Mouse (Mus musculus) heart, embryonic 11.5 days (tissue): ENCODE results near the gene Tpsb2. TPM values are rescaled to one million over a fixed set of nuclear protein-coding genes. Genes with fewer than 3 reads are reported as not detected.

Source experiments
- ATAC-seq: fragments of 200-750 bp; cut with Nextera tagmentation; replicated peaks from 2 replicates; pipeline ENCODE4 v1.8.0; 2017; ENCODE audit warnings: moderate library complexity; ENCODE audit not compliant: insufficient number of reproducible peaks, low FRiP score, low TSS enrichment
- H3K27ac ChIP-seq: fragments of 300-500 bp; sonication (generic); 2 replicates; pipeline ENCODE4 v1.5.1; 2014; ENCODE audit warnings: mild to moderate bottlenecking, low read depth, low read length
- H3K27me3 ChIP-seq: fragments of 300-500 bp; sonication (generic); 2 replicates; pipeline ENCODE4 v1.6.1; 2014; ENCODE audit warnings: mild to moderate bottlenecking, low read length, mixed read lengths; ENCODE audit not compliant: control insufficient read depth, insufficient read depth
- H3K36me3 ChIP-seq: fragments of 300-500 bp; sonication (generic); 2 replicates; pipeline ENCODE4 v1.6.1; 2014; ENCODE audit warnings: mild to moderate bottlenecking, low read length, moderate library complexity, mixed read lengths; ENCODE audit not compliant: control insufficient read depth, insufficient read depth
- H3K4me1 ChIP-seq: fragments of 300-500 bp; sonication (generic); 2 replicates; pipeline ENCODE4 v1.6.1; 2014; ENCODE audit warnings: low read length; ENCODE audit not compliant: control insufficient read depth, insufficient read depth
- H3K4me2 ChIP-seq: fragments of 300-500 bp; sonication (generic); 2 replicates; pipeline ENCODE4 v1.6.1; 2014; ENCODE audit warnings: mild to moderate bottlenecking, moderate library complexity
- H3K4me3 ChIP-seq: fragments of 300-500 bp; sonication (generic); 2 replicates; pipeline ENCODE4 v1.5.1; 2014; ENCODE audit warnings: low read depth, low read length
- H3K9ac ChIP-seq: fragments of 300-500 bp; sonication (generic); 2 replicates; pipeline ENCODE4 v1.6.1; 2014; ENCODE audit warnings: mild to moderate bottlenecking, low read depth, low read length, moderate library complexity
- H3K9me3 ChIP-seq: fragments of 300-500 bp; sonication (generic); replicated peaks from 2 replicates; pipeline ENCODE4 v1.6.1; 2016; ENCODE audit warnings: low read length; ENCODE audit not compliant: control insufficient read depth
- WGBS: fragments of 180-500 bp; shearing (Covaris S2); extraction: QIAGEN DNeasy Blood & Tissue Kit; methylation state at CpG from one replicate; pipeline ENCODE4 v1.1.7; 2014; ENCODE audit not compliant: insufficient replicate concordance; 5-methylcytosine and 5-hydroxymethylcytosine counted together
- polyA plus RNA-seq: library from polyadenylated mRNA; unstranded; fragments of >200 nt; fragmentation: Nextera tagmentation; extraction: Ambion mirVana; gene quantifications from 2 replicates; pipeline ENCODE4 v1.2.1, GENCODE M21; 2014

The Tpsb2 gene
- polyA plus RNA-seq, 1 experiment from 2014 or later, result not detected

DNA sequence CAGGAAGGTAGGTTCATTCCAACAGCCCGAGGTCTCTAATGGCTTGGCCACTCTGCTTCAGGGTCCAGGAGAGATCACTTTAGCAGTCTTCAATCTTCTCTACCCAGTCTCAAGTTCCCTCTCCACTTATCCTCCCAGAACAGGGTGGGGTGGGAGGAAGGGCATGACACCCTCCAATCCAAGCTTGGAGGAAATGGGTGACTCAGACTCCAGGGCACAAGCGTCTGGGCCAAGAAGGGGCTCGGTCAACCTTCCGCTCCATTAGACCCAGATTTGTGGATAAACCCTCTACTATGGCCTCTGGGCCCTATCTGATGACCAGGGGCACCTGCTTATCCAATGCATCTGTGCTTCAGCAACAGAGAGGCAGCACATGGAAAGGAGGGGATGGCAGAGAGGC is 20.6 kb upstream of the Tpsb2 start, which contains the start of gene Tpsab1:
Tpsab1 (minus strand) TSS at position 101 of the 400 bp plus-strand sequence.
- 83% methylated on average over 4 of the region's 4 CpGs for WGBS
- no peak within 1 kb of the TSS for H3K4me3 ChIP-seq
- no peaks in the 10 kb centered on the region for H3K4me1 ChIP-seq
- no peaks in the 10 kb centered on the region for H3K36me3 ChIP-seq
- no peaks in the 10 kb centered on the region; the same call in 1 of the 2 replicates for H3K27me3 ChIP-seq
- no peak within 1 kb of the TSS for H3K4me2 ChIP-seq
- ATAC-seq, result no peak
- no peak within 1 kb of the TSS for H3K9ac ChIP-seq
- no peaks in the 10 kb centered on the region for H3K9me3 ChIP-seq
- no peak within 1 kb of the TSS for H3K27ac ChIP-seq

DNA sequence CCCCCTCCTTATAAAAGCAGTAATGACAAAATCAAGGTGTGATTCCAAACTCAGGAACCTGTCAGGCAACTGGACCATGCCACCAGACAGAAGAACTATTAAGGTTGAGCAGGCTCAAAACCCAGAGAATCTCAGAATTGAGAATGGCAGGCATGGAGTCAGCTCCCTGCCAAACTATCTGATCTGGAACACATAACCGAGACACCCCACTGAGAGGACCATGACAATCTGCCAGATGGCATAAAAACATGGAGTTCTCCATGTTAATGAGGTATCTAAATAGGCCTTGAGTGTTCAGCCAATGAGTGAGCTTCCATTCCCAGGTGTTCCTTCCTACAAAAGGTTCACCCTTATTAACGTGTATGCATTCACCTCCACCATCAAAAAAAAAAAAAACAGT is 4.8 kb upstream of the Tpsb2 start:
- no peaks in the 10 kb centered on the region for H3K36me3 ChIP-seq
- no peak overlapping the region for H3K9ac ChIP-seq
- H3K9me3 ChIP-seq, result no peaks in the 10 kb centered on the region
- 57% methylated on average over 2 of the region's 2 CpGs for WGBS
- H3K27me3 ChIP-seq, result no peaks in the 10 kb centered on the region; the same call in 1 of the 2 replicates
- H3K4me2 ChIP-seq, result no peak overlapping the region
- ATAC-seq, result no peak
- H3K4me1 ChIP-seq, result no peaks in the 10 kb centered on the region
- no peak overlapping the region for H3K4me3 ChIP-seq
- no peak overlapping the region for H3K27ac ChIP-seq

DNA sequence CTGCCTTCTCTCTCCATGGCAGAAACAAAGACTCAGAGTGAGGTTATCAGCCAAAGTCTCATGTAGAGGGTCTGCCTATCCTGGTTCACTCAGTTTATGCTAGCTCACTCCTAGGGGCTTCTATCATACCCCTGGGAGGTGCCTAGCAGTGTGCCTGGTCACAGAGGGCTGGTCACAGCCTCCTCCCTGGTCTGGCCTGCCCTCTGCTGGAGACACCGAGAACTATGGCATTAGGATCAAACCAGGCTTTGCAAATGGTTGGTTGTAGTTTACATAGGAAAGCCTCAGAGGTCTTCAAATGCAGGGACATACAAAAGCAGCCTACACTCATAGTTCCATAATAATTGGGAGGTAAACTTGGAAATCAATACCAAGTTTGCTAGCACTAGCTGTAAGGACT is 2.4 kb upstream of the Tpsb2 start:
- no peaks in the 10 kb centered on the region for H3K9me3 ChIP-seq
- H3K4me1 ChIP-seq, result no peaks in the 10 kb centered on the region
- H3K36me3 ChIP-seq, result no peaks in the 10 kb centered on the region
- no peak for ATAC-seq
- no peak overlapping the region for H3K27ac ChIP-seq
- no peak overlapping the region for H3K9ac ChIP-seq
- H3K27me3 ChIP-seq, result peaks cover 2% of the 10 kb centered on the region; the same call in 1 of the 2 replicates
- no peak overlapping the region for H3K4me3 ChIP-seq
- WGBS, result 4% methylated on average over 1 of the region's 1 CpGs
- H3K4me2 ChIP-seq, result no peak overlapping the region

DNA sequence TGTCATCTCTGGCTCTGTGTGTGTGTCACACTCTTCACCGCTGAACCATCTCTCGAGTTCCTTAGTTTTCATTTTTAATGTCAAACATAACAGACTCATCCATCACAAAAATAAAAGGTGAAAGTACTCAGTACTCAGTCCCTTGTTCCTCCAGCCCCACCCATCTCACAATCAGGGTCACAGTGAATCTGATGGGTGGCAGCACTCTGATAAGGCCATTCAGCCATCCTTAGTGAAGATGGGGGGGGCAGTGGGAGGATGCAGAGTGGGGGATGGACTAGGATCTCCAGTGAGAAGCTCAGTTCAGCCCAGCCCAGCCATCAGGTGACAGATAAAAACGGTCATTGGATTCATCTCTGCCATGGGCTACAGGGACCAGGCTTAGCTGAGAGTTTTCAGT is 2.9 kb downstream of the Tpsb2 start, which contains the start of gene Tpsg1:
Tpsg1 (plus strand) TSS at position 301 of the 400 bp plus-strand sequence.
- Histone ChIP-seq H3K36me3 (no peaks in the 10 kb centered on the region), H3K4me1 (no peaks in the 10 kb centered on the region), H3K4me3 (no peak within 1 kb of the TSS), H3K27me3 (peaks cover 2% of the 10 kb centered on the region; the same call in 1 of the 2 replicates), H3K9me3 (no peaks in the 10 kb centered on the region), H3K27ac (no peak within 1 kb of the TSS), H3K9ac (no peak within 1 kb of the TSS), H3K4me2 (no peak within 1 kb of the TSS)
- 68% methylated on average over 3 of the region's 3 CpGs for WGBS
- no peak for ATAC-seq

DNA sequence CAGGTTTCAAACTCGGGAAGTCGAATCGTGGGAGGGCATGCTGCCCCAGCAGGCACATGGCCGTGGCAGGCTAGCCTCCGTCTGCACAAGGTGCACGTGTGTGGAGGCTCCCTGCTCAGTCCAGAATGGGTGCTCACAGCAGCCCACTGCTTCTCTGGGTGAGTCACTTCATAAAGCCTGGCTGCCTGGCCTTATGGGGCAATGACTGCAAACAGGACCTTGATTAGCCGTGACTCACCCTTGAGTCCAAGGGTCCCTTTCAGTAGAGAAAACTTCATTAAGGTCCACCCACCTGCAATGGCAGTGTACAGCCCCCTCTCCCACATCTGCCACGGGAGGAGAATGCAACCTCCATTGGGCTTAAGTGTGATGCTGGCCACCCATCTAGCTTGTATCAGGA is 6.4 kb downstream of the Tpsb2 start:
- WGBS, result 73% methylated on average over 8 of the region's 8 CpGs
- no peak for ATAC-seq

DNA sequence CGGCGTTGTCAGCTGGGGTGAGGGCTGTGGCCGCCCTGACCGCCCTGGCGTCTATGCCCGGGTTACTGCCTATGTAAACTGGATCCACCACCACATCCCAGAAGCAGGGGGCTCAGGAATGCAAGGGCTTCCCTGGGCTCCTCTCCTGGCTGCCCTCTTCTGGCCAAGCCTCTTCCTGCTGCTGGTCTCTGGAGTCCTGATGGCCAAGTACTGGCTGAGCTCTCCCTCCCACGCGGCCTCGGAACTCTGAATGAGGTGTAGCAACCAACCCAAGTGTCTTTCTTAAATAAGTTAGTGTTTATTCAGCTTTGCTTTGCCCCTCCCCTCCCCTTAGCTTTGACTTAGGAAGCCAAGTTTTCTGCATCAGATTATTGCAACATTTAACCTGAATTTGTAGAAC is 7.9 kb downstream of the Tpsb2 start:
- H3K4me3 ChIP-seq, result no peak overlapping the region
- H3K27ac ChIP-seq, result no peak overlapping the region
- H3K4me2 ChIP-seq, result no peak overlapping the region
- no peaks in the 10 kb centered on the region for H3K9me3 ChIP-seq
- H3K27me3 ChIP-seq, result no peaks in the 10 kb centered on the region
- H3K36me3 ChIP-seq, result no peaks in the 10 kb centered on the region; the same call in 1 of the 2 replicates
- no peak overlapping the region for H3K9ac ChIP-seq
- ATAC-seq, result no peak
- no peaks in the 10 kb centered on the region for H3K4me1 ChIP-seq
- WGBS, result 37% methylated on average over 9 of the region's 9 CpGs

More for the DNA sequence above, 6.4 kb downstream of the Tpsb2 start:
- no peaks in the 10 kb centered on the region; the same call in 1 of the 2 replicates for H3K36me3 ChIP-seq
- no peak overlapping the region for H3K4me2 ChIP-seq
- H3K27me3 ChIP-seq, result no peaks in the 10 kb centered on the region
- H3K9me3 ChIP-seq, result no peaks in the 10 kb centered on the region
- H3K9ac ChIP-seq, result no peak overlapping the region
- H3K27ac ChIP-seq, result no peak overlapping the region
- H3K4me1 ChIP-seq, result no peaks in the 10 kb centered on the region
- no peak overlapping the region for H3K4me3 ChIP-seq

DNA sequence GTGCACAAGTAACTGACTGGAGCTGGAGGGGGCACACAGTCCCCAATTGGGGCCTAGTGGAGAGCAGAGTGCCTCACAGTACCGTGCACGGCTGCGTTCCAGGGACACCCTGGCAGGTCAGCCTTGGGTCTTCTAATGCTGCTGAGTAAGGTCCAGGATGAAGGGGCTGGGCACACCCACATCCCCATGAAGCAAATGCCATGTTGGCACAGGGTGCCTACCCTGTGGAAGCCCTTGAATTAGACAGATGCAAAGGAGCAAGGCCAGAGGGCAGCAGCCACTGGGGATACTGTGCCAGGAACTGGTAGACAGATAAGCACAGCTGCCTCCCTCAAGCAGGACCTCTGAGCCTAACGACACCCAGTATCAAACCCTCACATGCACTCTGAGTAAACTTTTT is 28.4 kb downstream of the Tpsb2 start:
- Histone ChIP-seq H3K4me2 (no peak overlapping the region), H3K4me1 (peaks cover 16% of the 10 kb centered on the region), H3K27me3 (no peaks in the 10 kb centered on the region), H3K36me3 (peaks cover 10% of the 10 kb centered on the region; the same call in 1 of the 2 replicates), H3K9me3 (no peaks in the 10 kb centered on the region), H3K4me3 (no peak overlapping the region), H3K27ac (no peak overlapping the region), H3K9ac (no peak overlapping the region)
- 95% methylated on average over 4 of the region's 4 CpGs for WGBS
- no peak for ATAC-seq

DNA sequence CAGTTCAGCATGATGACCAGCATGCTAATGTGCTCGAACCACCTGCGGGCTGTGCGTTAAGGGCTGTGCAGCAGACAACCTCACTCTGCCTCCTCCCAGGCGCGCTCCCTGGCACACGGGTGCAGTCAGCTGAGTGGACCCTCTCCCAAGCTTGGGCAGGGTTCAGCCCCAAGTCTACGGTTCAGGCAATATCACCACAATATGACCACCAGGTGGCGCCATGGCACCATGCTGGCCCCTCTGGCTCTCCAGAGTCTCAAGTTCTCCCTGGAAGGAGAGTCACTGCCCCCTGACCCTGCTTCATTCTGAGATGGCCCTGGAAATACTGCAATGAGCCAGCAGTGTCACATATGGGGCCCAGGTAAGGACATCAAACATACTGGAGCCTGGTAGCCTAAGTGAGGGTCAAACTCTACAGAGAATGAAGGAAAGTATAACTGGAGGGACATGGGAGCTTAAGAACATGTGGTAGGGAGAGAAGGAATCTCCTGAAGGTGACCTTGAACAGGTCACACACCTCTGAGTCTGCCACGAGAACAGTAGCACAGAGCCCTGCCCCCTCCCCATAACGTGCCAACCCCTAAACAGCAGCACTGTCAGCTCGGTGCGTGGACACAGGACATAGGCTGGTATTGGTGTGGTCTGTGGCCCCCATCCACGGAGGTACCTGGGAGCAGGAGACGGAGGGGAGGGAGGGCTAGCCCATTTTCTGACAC is 31.9 kb downstream of the Tpsb2 start:
- no peak overlapping the region for H3K27ac ChIP-seq
- WGBS, result 32% methylated on average over 14 of the region's 14 CpGs
- no peak for ATAC-seq

DNA sequence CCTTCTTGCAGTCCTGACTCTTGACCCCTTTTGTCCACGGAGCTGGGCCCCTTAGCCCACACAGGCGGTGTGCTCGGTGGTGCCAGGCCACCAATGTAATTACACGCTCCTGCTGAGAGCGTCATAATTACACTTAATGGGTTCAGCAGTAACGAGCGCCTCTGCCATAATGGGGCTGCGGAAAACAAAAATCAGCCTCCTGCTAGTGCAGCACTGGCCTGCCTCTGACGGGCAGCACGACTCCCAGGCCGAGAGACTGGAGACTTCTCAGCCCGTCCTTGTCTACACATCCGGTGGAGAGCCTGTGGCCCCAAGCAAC is 32.4 kb downstream of the Tpsb2 start:
- WGBS, result 64% methylated on average over 13 of the region's 13 CpGs
- no peak for ATAC-seq
- Histone ChIP-seq H3K9ac (0 out of 2 replicates have a peak overlapping the region, but pooled peaks have one; percentile 10), H3K9me3 (no peaks in the 10 kb centered on the region), H3K27ac (no peak overlapping the region), H3K4me2 (no peak overlapping the region), H3K4me3 (no peak overlapping the region), H3K36me3 (no peaks in the 10 kb centered on the region; the same call in 1 of the 2 replicates), H3K4me1 (peaks cover 24% of the 10 kb centered on the region), H3K27me3 (no peaks in the 10 kb centered on the region)

More for the DNA sequence above, 31.9 kb downstream of the Tpsb2 start:
- no peak overlapping the region for H3K4me2 ChIP-seq
- H3K4me3 ChIP-seq, result no peak overlapping the region
- no peaks in the 10 kb centered on the region for H3K9me3 ChIP-seq
- peaks cover under 1% of the 10 kb centered on the region; the same call in 1 of the 2 replicates for H3K36me3 ChIP-seq
- no peaks in the 10 kb centered on the region for H3K27me3 ChIP-seq
- peak overlapping the region; percentile 12; the same call in 1 of the 2 replicates for H3K9ac ChIP-seq
- peaks cover 24% of the 10 kb centered on the region for H3K4me1 ChIP-seq
